Mouse (Mus musculus): Measurements from ENCODE around the gene Ep400. TPM values are rescaled to one million over a fixed set of nuclear protein-coding genes. Genes with fewer than 3 reads are reported as not detected.

Gene Ep400
- total and polyA plus RNA-seq, 3 experiments = 18.4 to 32.6 (median 31.4) TPM

GRCm38 (mm10) chr5:110780761-110781528 is 10.4 kb upstream of the Ep400 start:
- intact Hi-C loops (cut with DNase I) = no loop called here
- Histone ChIP-seq H3K27ac (peak overlapping the region; percentile 34; the same call in 1 of the 2 replicates), H3K36me3 (ENCODE audit: control insufficient read depth, insufficient read depth, low read length) (no peaks in the 10 kb centered on the region), H3K27me3 (ENCODE audit: control insufficient read depth, insufficient read depth, low read length) (no peaks in the 10 kb centered on the region), H3K4me3 (peak overlapping the region; percentile 79), H3K9ac (ENCODE audit: low read depth, low read length) (peak overlapping the region; percentile 61), H3K4me1 (ENCODE audit: control insufficient read depth, insufficient read depth, low read length) (peaks cover 2% of the 10 kb centered on the region), H3K79me2 (replicated peaks; ENCODE audit: control insufficient read depth, insufficient read depth, low read length) (no peaks in the 10 kb centered on the region)
- no peak for DNase-seq
- 48% methylated on average over 10 of the region's 10 CpGs for WGBS
- TF ChIP-seq EP300 (IDR thresholded peaks at IDR 0.05; ENCODE audit: insufficient read depth, low read depth, low read length) (no peak), CTCF (IDR thresholded peaks at IDR 0.05) (no peak), POLR2A (IDR thresholded peaks at IDR 0.05; ENCODE audit: insufficient read depth, low read depth, low read length) (no peak)

GRCm38 (mm10) chr5:110779998-110780760 is 9.7 kb upstream of the Ep400 start, which contains the start of gene Pus1:
TSS of gene Pus1 (minus strand) at chr5:110780659.
- no peaks in the 10 kb centered on the region for H3K36me3 ChIP-seq (ENCODE audit: control insufficient read depth, insufficient read depth, low read length)
- TF ChIP-seq POLR2A (IDR thresholded peaks at IDR 0.05; ENCODE audit: insufficient read depth, low read depth, low read length) (peak; percentile 79), EP300 (IDR thresholded peaks at IDR 0.05; ENCODE audit: insufficient read depth, low read depth, low read length) (peak; percentile 83; the same call in 1 of the 2 replicates), CTCF (IDR thresholded peaks at IDR 0.05) (no peak)
- intact Hi-C loops (cut with DNase I) = no loop called here
- DNase-seq = peak; percentile 95 to 98
- peak within 1 kb of the TSS; percentile 77 for H3K9ac ChIP-seq (ENCODE audit: low read depth, low read length)
- H3K4me1 ChIP-seq (ENCODE audit: control insufficient read depth, insufficient read depth, low read length) = peaks cover 2% of the 10 kb centered on the region
- H3K4me3 ChIP-seq = peak within 1 kb of the TSS; percentile 79
- no peaks in the 10 kb centered on the region for H3K79me2 ChIP-seq (replicated peaks; ENCODE audit: control insufficient read depth, insufficient read depth, low read length)
- peak within 1 kb of the TSS; percentile 47 for H3K27ac ChIP-seq
- WGBS = under 1% methylated on average over 57 of the region's 57 CpGs
- no peaks in the 10 kb centered on the region for H3K27me3 ChIP-seq (ENCODE audit: control insufficient read depth, insufficient read depth, low read length)

- TF ChIP-seq EP300 (IDR thresholded peaks at IDR 0.05; ENCODE audit: insufficient read depth, low read depth, low read length) (no peak), POLR2A (IDR thresholded peaks at IDR 0.05; ENCODE audit: insufficient read depth, low read depth, low read length) (no peak), CTCF (IDR thresholded peaks at IDR 0.05) (no peak)
- H3K27ac ChIP-seq = no peak overlapping the region; the same call in 1 of the 2 replicates
- WGBS = 24% methylated on average over 15 of the region's 15 CpGs
- H3K36me3 ChIP-seq (ENCODE audit: control insufficient read depth, insufficient read depth, low read length) = no peaks in the 10 kb centered on the region
- H3K4me3 ChIP-seq = peak overlapping the region; percentile 79
- DNase-seq = no peak
- H3K79me2 ChIP-seq (replicated peaks; ENCODE audit: control insufficient read depth, insufficient read depth, low read length) = no peaks in the 10 kb centered on the region
- peaks cover 2% of the 10 kb centered on the region for H3K4me1 ChIP-seq (ENCODE audit: control insufficient read depth, insufficient read depth, low read length)
- intact Hi-C loops (cut with DNase I) = no loop called here
- no peaks in the 10 kb centered on the region for H3K27me3 ChIP-seq (ENCODE audit: control insufficient read depth, insufficient read depth, low read length)
- peak overlapping the region; percentile 22 for H3K9ac ChIP-seq (ENCODE audit: low read depth, low read length)
Measured at GRCm38 (mm10) chr5:110779276-110779997, 8.9 kb upstream of the Ep400 start.

GRCm38 (mm10) chr5:110778263-110778662 is 7.7 kb upstream of the Ep400 start:
- TF ChIP-seq POLR2A (IDR thresholded peaks at IDR 0.05; ENCODE audit: insufficient read depth, low read depth, low read length) (no peak), CTCF (IDR thresholded peaks at IDR 0.05) (no peak), EP300 (IDR thresholded peaks at IDR 0.05; ENCODE audit: insufficient read depth, low read depth, low read length) (no peak)
- H3K36me3 ChIP-seq (ENCODE audit: control insufficient read depth, insufficient read depth, low read length) = no peaks in the 10 kb centered on the region

GRCm38 (mm10) chr5:110776141-110776540 is 5.6 kb upstream of the Ep400 start:
- H3K4me1 ChIP-seq (ENCODE audit: control insufficient read depth, insufficient read depth, low read length) = peaks cover 2% of the 10 kb centered on the region
- TF ChIP-seq EP300 (IDR thresholded peaks at IDR 0.05; ENCODE audit: insufficient read depth, low read depth, low read length) (no peak), CTCF (IDR thresholded peaks at IDR 0.05) (no peak), POLR2A (IDR thresholded peaks at IDR 0.05; ENCODE audit: insufficient read depth, low read depth, low read length) (no peak)
- no peak for DNase-seq
- no peak overlapping the region for H3K27ac ChIP-seq
- H3K36me3 ChIP-seq (ENCODE audit: control insufficient read depth, insufficient read depth, low read length) = no peaks in the 10 kb centered on the region
- intact Hi-C loops (cut with DNase I) = no loop called here
- no peaks in the 10 kb centered on the region for H3K27me3 ChIP-seq (ENCODE audit: control insufficient read depth, insufficient read depth, low read length)
- H3K9ac ChIP-seq (ENCODE audit: low read depth, low read length) = no peak overlapping the region
- no peaks in the 10 kb centered on the region for H3K79me2 ChIP-seq (replicated peaks; ENCODE audit: control insufficient read depth, insufficient read depth, low read length)
- no peak overlapping the region for H3K4me3 ChIP-seq
- 90% methylated on average over 2 of the region's 2 CpGs for WGBS

More at GRCm38 (mm10) chr5:110778263-110778662, 7.7 kb upstream of the Ep400 start:
- no peaks in the 10 kb centered on the region for H3K79me2 ChIP-seq (replicated peaks; ENCODE audit: control insufficient read depth, insufficient read depth, low read length)
- H3K27ac ChIP-seq = no peak overlapping the region
- intact Hi-C loops (cut with DNase I) = no loop called here
- H3K4me1 ChIP-seq (ENCODE audit: control insufficient read depth, insufficient read depth, low read length) = peaks cover 2% of the 10 kb centered on the region
- no peaks in the 10 kb centered on the region for H3K27me3 ChIP-seq (ENCODE audit: control insufficient read depth, insufficient read depth, low read length)
- 84% methylated on average over 12 of the region's 12 CpGs for WGBS
- H3K4me3 ChIP-seq = no peak overlapping the region
- DNase-seq = no peak
- H3K9ac ChIP-seq (ENCODE audit: low read depth, low read length) = no peak overlapping the region

All from heart, adult 2 months (tissue).